Mouse (Mus musculus) limb, embryonic 13.5 days (tissue): ENCODE measurements around the gene Ajm1. TPM values are rescaled to one million over a fixed set of nuclear protein-coding genes. Genes with fewer than 3 reads are reported as not detected.
A peak's percentile ranks its signal among the peaks of the same experiment; 100 is the strongest.

Source experiments
- ATAC-seq: fragments of 200-750 bp; cut with Nextera tagmentation; 2 replicates; pipeline ENCODE4 v1.8.0; 2017; ENCODE audit warnings: low read depth, moderate number of reproducible peaks, moderate TSS enrichment; ENCODE audit not compliant: low FRiP score
- H3K27ac ChIP-seq: fragments of 300-500 bp; sonication (generic); 2 replicates; pipeline ENCODE4 v1.5.1; 2015; ENCODE audit warnings: inconsistent platforms, mild to moderate bottlenecking, moderate library complexity
- H3K27me3 ChIP-seq: fragments of 300-500 bp; sonication (generic); 2 replicates; pipeline ENCODE4 v1.6.1; 2015; ENCODE audit warnings: mild to moderate bottlenecking, inconsistent platforms
- H3K36me3 ChIP-seq: fragments of 300-500 bp; sonication (generic); 2 replicates; pipeline ENCODE4 v1.6.1; 2015; ENCODE audit warnings: inconsistent platforms, mild to moderate bottlenecking, moderate library complexity
- H3K4me1 ChIP-seq: fragments of 300-500 bp; sonication (generic); 2 replicates; pipeline ENCODE4 v1.6.1; 2015; ENCODE audit warnings: inconsistent platforms
- H3K4me2 ChIP-seq: fragments of 300-500 bp; sonication (generic); replicated peaks from 2 replicates; pipeline ENCODE4 v1.6.1; 2015; ENCODE audit warnings: inconsistent platforms, mild to moderate bottlenecking, moderate library complexity
- H3K4me3 ChIP-seq: fragments of 300-500 bp; sonication (generic); 2 replicates; pipeline ENCODE4 v1.5.1; 2015; ENCODE audit warnings: moderate library complexity, mild to moderate bottlenecking, inconsistent platforms
- H3K9ac ChIP-seq: fragments of 300-500 bp; sonication (generic); 2 replicates; pipeline ENCODE4 v1.6.1; 2015; ENCODE audit warnings: mild to moderate bottlenecking, inconsistent platforms
- H3K9me3 ChIP-seq: fragments of 300-500 bp; sonication (generic); 2 replicates; pipeline ENCODE4 v1.6.1; 2016; ENCODE audit warnings: inconsistent platforms
- WGBS: fragments of 180-500 bp; shearing (Covaris S2); methylation state at CpG from one replicate; pipeline ENCODE4 v1.1.7; 2015; 5-methylcytosine and 5-hydroxymethylcytosine counted together
- polyA plus RNA-seq: library from polyadenylated mRNA; unstranded; fragments of >200 nt; fragmentation: Nextera tagmentation; extraction: Ambion mirVana; gene quantifications from 2 replicates; pipeline ENCODE4 v1.2.1, GENCODE M21; 2015

Gene Ajm1
- polyA plus RNA-seq, 1 experiment from 2014 or later: 0.85 TPM

DNA sequence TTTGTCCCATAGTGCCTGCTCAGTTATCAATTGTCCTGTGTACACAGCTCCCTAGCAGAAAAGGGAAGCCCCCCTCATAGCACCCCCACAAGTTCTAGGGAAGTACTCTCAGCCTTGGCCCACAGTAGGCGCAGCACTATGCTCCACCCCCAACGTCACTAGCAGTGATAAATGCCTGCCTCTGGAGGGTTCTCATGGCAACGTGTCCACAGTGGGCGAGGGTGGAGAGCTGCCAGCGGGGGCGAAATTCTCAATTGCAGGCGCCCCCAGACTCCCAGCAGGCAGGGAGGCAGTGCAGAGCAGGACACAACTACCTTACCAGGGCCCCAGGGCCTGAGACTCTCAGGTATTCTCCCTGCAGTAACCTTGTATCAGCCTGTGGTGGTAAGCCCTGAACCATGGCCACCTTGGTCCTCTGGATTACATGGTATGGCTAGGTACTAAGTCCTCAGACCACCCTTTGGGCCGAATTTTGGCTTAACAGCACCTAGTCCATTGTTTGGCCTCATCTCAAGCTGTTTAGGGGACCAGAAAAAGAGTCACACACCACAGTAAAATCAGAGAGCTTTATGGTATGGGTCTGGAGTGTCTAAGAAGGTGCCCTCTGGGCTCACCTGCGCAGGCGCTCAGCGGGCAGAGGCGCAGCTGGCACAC is 1.0 kb upstream of the Ajm1 start:
- ATAC-seq: no peak

DNA sequence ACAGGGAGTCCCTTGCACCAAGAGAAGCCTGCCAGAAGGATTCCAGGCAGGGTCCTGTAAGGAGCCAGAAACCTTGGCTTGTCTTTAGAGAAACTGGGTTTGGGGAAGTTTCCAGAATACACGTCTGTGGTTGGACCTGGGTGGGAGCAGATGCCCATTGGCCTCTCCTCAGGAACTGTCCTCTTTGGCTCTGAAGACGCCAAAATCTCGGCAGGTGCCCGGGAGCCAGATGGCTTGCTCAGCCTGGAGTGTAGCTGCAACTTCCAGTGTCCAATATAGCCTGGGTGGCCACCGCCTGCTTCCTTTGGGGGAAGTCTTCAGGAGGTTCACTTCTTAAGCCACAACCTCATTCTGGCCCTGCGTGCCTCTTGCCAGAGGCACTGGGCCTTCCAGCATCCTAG is 344 bp upstream of the Ajm1 start:
- Histone ChIP-seq H3K27me3 (peaks cover 45% of the 10 kb centered on the region), H3K27ac (no peak overlapping the region), H3K36me3 (peaks cover 41% of the 10 kb centered on the region), H3K4me3 (no peak overlapping the region), H3K4me2 (peak overlapping the region; percentile 72), H3K4me1 (peaks cover 65% of the 10 kb centered on the region), H3K9me3 (no peaks in the 10 kb centered on the region), H3K9ac (no peak overlapping the region)
- no peak; the same call in 1 of the 2 replicates for ATAC-seq
- WGBS: 36% methylated on average over 6 of the region's 6 CpGs

More for the DNA sequence above, 1.0 kb upstream of the Ajm1 start:
- H3K4me1 ChIP-seq: peaks cover 58% of the 10 kb centered on the region
- WGBS: 51% methylated on average over 12 of the region's 12 CpGs
- H3K27ac ChIP-seq: no peak overlapping the region
- H3K9me3 ChIP-seq: no peaks in the 10 kb centered on the region
- H3K36me3 ChIP-seq: peaks cover 48% of the 10 kb centered on the region
- no peak overlapping the region for H3K4me2 ChIP-seq
- peaks cover 38% of the 10 kb centered on the region for H3K27me3 ChIP-seq
- no peak overlapping the region for H3K4me3 ChIP-seq
- peak overlapping the region; percentile 31; the same call in 1 of the 2 replicates for H3K9ac ChIP-seq

DNA sequence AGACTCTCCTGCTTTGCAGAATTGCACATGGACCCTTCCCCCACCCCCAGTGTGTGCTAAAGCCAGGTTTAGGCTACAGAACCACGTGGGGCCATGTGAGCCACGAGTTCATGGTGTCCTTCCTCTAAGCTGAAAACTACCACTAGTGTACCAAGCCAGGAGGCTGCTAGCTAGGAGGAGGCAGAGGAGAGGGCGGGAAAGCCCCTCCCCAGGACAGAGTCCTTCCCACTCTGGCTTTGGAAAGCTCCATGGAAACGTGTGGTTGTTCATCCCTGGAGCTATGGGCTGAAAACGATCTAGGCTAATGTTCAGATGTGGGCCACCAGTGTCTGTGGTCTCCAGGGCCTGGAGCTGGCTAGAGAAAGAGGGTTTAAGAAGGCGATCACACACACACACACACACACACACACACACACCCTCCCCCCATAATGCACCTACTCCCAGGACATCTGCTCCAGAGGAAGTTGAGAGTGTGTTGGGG is 896 bp downstream of the Ajm1 start:
- ATAC-seq: no peak
- Histone ChIP-seq H3K4me2 (peak overlapping the region; percentile 72), H3K36me3 (peaks cover 29% of the 10 kb centered on the region), H3K9ac (0 out of 2 replicates have a peak overlapping the region, but pooled peaks have one; percentile 56), H3K27me3 (peaks cover 56% of the 10 kb centered on the region), H3K4me1 (peaks cover 76% of the 10 kb centered on the region), H3K9me3 (no peaks in the 10 kb centered on the region), H3K4me3 (peak overlapping the region; percentile 43), H3K27ac (no peak overlapping the region)
- WGBS: 46% methylated on average over 6 of the region's 6 CpGs

DNA sequence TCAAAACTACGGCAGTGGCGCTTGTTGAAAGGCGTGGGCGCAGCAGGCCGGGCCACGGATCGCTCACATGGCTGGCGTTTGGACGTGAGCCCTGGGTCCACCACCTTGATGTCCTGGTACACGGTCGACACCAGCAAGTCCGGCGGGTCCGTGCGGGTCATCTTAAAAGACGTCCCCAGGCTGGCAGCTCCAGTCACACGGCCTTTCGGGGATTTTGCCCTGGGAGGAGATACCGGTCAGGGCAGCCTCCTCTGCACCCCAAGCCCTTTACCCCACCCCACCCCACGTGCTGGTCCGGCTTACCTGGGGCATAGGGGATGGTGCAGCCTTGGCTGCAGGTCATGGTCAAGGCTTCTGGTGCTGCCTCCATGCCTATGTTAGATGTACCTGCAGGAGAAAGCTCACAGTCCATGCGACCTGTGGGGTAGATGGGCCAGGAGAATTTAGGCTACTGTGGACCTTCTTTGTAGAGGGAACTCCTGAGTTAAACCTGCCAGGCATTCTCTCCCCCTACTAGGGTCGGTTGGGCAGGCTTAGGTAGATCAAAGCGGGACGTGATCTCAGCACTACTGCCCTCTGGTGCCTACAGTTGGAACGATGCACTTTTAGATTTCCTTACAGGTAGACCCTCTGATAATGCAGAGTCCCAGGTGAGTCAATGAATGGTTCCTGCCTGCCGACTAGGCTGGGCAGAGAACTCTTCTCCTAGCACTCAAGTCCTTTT is 1.7 kb downstream of the Ajm1 start:
- H3K9me3 ChIP-seq: no peaks in the 10 kb centered on the region
- WGBS: 6% methylated on average over 27 of the region's 27 CpGs
- peak overlapping the region; percentile 58 for H3K4me2 ChIP-seq
- ATAC-seq: no peak
- H3K4me1 ChIP-seq: peaks cover 80% of the 10 kb centered on the region
- H3K36me3 ChIP-seq: peaks cover 22% of the 10 kb centered on the region
- peak overlapping the region; percentile 35 for H3K4me3 ChIP-seq
- peak overlapping the region; percentile 31; the same call in 1 of the 2 replicates for H3K9ac ChIP-seq
- H3K27me3 ChIP-seq: peaks cover 56% of the 10 kb centered on the region
- no peak overlapping the region for H3K27ac ChIP-seq

DNA sequence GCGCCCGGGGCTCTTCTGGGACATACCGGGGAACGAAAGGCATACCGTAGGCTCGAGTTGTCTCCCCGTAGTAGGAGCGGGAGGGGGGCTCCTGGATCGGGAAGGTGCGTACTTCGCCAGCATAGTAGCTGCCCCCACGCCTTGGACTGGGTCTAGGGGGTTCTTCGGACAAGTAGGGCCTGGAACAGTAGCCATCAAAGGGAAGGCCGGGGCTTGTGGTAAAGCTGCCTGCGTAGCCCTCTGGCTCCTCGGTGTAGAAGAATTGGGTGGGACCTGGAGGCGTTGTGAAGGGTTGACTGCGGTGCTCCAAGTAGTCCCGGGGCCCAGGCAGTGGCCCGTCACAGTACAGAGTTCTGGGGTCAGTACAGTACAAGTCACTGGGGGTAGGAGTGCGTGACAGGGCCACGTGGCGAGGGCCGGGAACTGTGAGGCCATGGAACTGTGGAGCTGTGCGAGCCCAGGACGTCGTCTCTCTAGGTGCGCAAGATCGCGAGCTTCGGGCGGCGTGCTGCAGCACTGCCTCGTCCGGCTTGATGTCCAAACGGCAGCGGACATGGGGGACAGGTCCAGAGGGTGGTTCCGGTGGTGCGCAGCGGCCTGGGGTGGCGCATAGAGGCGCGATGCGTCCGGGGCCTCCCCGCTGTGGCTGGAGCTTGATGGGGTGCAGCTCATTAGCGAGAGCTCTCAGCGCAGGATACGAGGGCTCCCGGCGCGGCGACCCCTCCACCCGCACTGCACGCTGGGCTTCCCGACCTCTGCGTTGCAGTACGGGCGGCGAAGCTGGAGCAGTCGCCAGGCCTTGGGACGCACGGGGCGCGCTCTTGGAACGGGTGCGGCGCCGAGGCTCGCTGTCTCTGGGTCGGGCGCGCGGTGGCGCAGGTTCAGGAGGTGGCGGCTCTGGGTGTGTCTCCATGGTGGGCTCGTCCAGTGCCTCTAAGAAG is 2.5 kb downstream of the Ajm1 start:
- Histone ChIP-seq H3K27ac (no peak overlapping the region), H3K4me1 (peaks cover 82% of the 10 kb centered on the region), H3K9me3 (no peaks in the 10 kb centered on the region), H3K9ac (peak overlapping the region; percentile 31; the same call in 1 of the 2 replicates), H3K4me2 (peak overlapping the region; percentile 58), H3K4me3 (peak overlapping the region; percentile 35), H3K27me3 (peaks cover 56% of the 10 kb centered on the region), H3K36me3 (peaks cover 13% of the 10 kb centered on the region)
- no peak for ATAC-seq
- WGBS: 4% methylated on average over 77 of the region's 77 CpGs

DNA sequence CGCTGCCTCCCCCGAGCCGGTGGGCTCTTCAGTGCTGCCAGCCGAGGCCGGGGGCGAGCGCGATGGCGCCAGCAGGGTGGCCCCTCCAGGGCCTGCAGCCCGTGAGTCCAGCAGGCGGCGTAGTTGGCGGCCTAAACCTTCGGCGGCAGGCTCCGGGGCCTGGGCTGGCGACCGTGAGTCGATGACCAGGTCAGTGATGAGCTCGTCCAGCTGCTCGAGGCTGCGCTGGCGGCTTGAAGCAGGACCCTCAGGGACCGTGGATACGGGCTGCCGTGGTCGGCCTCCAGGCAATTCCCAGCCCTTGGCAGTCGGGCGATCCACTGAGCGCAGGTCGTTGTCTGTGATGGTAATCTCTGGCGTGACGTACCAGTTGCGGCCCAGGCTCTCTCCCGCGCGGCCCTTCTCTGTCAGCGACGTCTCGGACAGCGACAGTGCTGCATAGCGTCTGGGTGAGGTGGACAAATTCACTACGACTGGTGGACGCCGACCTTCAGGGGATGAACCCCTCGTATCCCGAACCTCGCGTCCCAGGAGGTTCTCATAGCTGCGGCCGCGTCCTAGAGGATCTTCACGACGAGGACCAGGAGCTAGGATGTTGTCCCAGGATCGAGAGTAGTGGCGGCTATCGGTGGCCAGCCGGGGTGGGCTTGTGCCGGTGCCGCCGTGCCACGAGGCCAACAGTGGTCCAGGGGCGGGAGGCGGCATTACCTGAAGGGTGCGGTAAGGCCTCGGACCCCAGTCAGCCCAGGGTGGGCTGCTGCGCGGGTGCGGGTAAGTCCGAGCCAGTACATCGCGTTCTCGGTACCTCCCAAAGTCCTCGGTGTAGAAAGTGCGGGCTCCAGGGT is 3.4 kb downstream of the Ajm1 start:
- WGBS: 4% methylated on average over 75 of the region's 75 CpGs
- ATAC-seq: no peak

DNA sequence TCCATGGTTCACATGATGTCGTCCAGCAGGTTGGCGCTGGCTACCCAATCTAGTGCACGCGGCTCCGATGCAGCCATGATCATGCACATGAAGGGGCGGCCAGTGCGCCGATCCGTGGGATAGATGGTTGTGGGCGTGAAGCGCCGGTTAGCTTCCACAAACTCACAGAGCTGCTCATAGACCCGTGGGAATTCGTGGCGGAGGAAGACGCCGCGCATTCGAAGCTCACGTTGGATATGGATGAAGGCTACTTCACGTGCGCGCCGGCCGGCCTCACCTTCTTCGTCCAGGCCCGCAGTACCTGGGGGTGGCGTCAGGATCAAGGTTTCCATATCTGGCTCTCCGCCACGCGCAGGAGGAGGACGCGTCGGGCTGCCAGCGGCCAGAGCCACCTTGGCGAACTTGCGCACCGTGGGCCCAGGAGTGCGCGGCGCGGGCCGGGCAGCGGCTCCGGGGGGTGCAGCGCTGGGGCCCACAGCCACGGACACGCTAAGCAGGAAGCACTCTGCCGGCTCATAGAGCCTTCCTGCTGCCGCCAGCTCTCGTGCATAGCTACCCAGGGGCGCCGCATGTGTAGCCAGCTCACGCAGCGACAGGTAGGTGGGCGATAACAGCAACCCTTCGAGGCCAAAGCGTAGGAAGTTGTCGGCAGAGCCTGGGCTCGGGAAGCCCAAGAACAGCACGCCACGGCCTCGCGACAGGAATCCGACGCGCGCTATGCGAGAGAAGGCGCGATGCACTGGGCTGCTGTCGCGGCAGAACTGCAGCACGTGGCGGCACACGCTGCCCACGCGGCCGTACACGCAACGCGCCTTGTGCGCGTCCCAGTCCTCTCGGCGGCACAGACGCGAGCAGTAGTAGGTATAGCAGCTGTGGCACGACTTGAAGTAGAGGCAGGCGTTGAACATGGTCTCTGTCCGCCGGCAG is 4.3 kb downstream of the Ajm1 start:
- H3K27ac ChIP-seq: no peak overlapping the region
- peaks cover 81% of the 10 kb centered on the region for H3K4me1 ChIP-seq
- H3K9ac ChIP-seq: peak overlapping the region; percentile 45; the same call in 1 of the 2 replicates
- 12% methylated on average over 92 of the region's 92 CpGs for WGBS
- peaks cover 11% of the 10 kb centered on the region for H3K36me3 ChIP-seq
- H3K9me3 ChIP-seq: no peaks in the 10 kb centered on the region
- no peak for ATAC-seq
- peak overlapping the region; percentile 35 for H3K4me3 ChIP-seq
- peak overlapping the region; percentile 58 for H3K4me2 ChIP-seq
- H3K27me3 ChIP-seq: peaks cover 56% of the 10 kb centered on the region

More for the DNA sequence above, 3.4 kb downstream of the Ajm1 start:
- H3K27ac ChIP-seq: no peak overlapping the region
- H3K4me2 ChIP-seq: peak overlapping the region; percentile 58
- H3K9me3 ChIP-seq: no peaks in the 10 kb centered on the region
- H3K4me3 ChIP-seq: peak overlapping the region; percentile 35
- H3K4me1 ChIP-seq: peaks cover 85% of the 10 kb centered on the region
- H3K27me3 ChIP-seq: peaks cover 56% of the 10 kb centered on the region
- peaks cover 6% of the 10 kb centered on the region for H3K36me3 ChIP-seq
- H3K9ac ChIP-seq: peak overlapping the region; percentile 45

DNA sequence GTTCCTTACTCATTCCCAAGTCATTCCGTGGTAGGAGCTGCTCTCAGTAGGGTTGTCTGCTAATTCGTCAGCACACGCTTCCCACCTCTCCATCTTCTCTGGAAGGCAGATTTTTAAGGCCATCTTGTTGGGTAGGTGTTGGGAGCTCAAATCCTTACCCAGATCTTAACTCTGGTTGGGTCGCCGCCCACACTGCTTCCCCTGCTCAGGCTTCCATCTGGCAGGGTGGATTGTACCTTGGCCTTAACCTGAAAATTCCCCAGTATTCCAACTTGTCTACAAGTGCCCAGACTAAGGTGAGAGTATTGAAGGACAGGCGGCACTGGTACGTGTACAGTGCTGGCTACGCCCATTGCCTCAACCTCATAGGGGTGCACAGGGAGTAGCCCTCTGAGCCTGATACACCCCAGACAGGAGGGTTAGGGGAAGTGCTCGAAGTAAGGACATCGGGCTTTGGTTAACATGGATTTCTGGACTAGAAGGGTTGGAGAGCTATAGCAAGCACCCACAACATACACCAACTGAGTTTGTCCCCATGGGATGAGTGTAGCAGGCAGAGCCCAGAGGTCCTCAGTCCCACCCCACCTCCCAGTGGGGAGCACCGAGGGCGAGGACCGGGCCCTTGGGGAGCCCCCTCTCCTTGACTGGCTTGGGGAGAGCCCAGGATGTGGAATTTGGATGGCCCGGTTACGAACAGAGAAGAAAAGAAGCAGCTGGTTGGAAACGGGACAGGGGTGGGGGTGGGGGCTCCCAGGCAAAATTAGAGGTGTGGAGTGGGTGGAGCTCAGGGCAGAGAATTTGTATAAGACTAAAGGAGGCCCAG is 5.3 kb downstream of the Ajm1 start:
- Histone ChIP-seq H3K4me2 (peak overlapping the region; percentile 97), H3K9ac (peak overlapping the region; percentile 71), H3K9me3 (no peaks in the 10 kb centered on the region), H3K36me3 (peaks cover 20% of the 10 kb centered on the region), H3K27ac (0 out of 2 replicates have a peak overlapping the region, but pooled peaks have one; percentile 91), H3K4me3 (no peak overlapping the region; the same call in 1 of the 2 replicates), H3K27me3 (peaks cover 55% of the 10 kb centered on the region), H3K4me1 (peaks cover 73% of the 10 kb centered on the region)
- no peak for ATAC-seq
- 80% methylated on average over 16 of the region's 16 CpGs for WGBS

DNA sequence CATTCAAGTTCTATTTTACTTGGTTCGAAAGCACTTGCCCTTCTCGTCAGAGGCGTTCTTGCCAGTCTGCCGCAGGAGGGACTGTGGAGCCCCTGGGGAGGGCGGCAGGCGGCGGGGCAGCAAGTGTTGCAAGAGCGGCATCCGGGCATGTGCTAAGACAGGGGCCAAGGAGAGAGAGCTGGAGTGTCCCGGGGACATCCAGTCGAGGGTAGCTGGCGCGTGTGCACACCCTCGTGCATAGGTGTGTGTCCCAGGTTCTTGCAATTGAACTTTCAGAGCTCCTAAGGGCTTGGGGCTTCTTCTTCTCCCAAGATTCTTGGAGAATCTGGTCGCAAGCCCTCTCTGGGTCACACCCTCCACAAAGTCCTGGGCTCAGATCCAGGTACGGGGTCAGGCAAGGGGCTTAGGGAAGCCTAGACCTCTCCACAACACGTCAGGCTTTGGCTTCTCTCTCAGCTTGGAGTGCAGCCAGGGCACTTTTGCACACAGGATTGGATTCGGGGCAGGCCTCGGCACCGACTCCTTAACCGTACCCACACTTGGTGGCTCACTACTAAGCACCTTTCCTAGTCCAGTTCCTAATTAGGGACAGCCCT is 6.0 kb downstream of the Ajm1 start:
- ATAC-seq: no peak
- H3K4me1 ChIP-seq: peaks cover 66% of the 10 kb centered on the region
- peaks cover 28% of the 10 kb centered on the region for H3K36me3 ChIP-seq
- H3K9me3 ChIP-seq: no peaks in the 10 kb centered on the region
- 12% methylated on average over 21 of the region's 21 CpGs for WGBS
- peaks cover 48% of the 10 kb centered on the region for H3K27me3 ChIP-seq
- peak overlapping the region; percentile 97 for H3K4me2 ChIP-seq
- peak overlapping the region; percentile 71 for H3K9ac ChIP-seq
- H3K27ac ChIP-seq: peak overlapping the region; percentile 91
- H3K4me3 ChIP-seq: peak overlapping the region; percentile 67
